Mouse (Mus musculus) E14TG2a.4 (cell line): ENCODE results near the gene Gm37240.

Source experiments
- CTCF ChIP-seq: conservative IDR thresholded peaks from 2 replicates; pipeline ENCODE4 v1.5.1; 2014; ENCODE audit warnings: low read length
- NANOG ChIP-seq: IDR thresholded peaks from 2 replicates; pipeline ENCODE4 v1.6.1; 2014; ENCODE audit warnings: borderline replicate concordance, low read length, mixed read lengths
- POU5F1 ChIP-seq: IDR thresholded peaks from 2 replicates; pipeline ENCODE4 v1.6.1; 2014; ENCODE audit warnings: low read length, borderline replicate concordance

- TF ChIP-seq CTCF (no peak), POU5F1 (no peak), NANOG (no peak)
Measured at GRCm38 (mm10) chr3:85042126-85042525, 845.2 kb downstream of the Gm37240 start.
